Mouse (Mus musculus): ENCODE measurements around the gene Apol6.

DNA sequence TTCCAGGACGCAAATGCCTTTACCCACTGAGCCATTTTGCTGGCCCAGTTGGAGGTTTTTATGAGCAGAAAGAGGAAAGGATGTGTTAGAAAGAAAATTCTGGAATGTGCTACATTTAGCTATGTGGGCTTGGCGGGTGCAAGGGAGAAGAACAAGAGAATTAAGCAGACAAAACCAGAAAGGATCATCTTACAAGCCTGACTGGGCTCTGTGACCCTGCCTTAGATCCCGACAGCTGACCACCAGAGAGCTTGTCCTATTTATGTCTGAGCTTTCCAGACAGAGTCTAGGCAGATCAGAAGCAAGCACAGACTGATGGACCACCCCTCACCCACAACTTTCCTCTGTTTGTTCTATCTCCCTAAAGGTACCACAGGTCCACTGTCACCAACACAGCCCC lies 13.3 kb upstream of the Apol6 start:
- TF ChIP-seq POLR2A (IDR thresholded peaks at IDR 0.05; ENCODE audit: insufficient read depth, low read depth, low read length) (no peak), CTCF (IDR thresholded peaks at IDR 0.05; ENCODE audit: insufficient read depth, low read depth, low read length) (no peak)

Data from olfactory bulb, adult 2 months (tissue).